Mouse (Mus musculus) cerebellum, adult 2 months (tissue): ENCODE results near the gene Zbtb8os. TPM values are rescaled to one million over a fixed set of nuclear protein-coding genes. Genes with fewer than 3 reads are reported as not detected.
A peak's percentile ranks its signal among the peaks of the same experiment; 100 is the strongest.

ENCODE experiments used
- DNase-seq, 2 experiments: peaks; one replicate each; pipeline ENCODE4 v3.0.0; 2021
- H3K27ac ChIP-seq: fragments of 200-500 bp; 2 replicates; pipeline ENCODE4 v1.5.1; 2012; ENCODE audit warnings: low read length, control low read depth, inconsistent platforms; ENCODE audit not compliant: insufficient read depth
- H3K27me3 ChIP-seq: fragments of 200-500 bp; 2 replicates; pipeline ENCODE4 v1.6.1; 2012; ENCODE audit warnings: inconsistent platforms, mild to moderate bottlenecking, low read length, moderate library complexity; ENCODE audit not compliant: control insufficient read depth, insufficient read depth
- H3K4me1 ChIP-seq: fragments of 200-500 bp; 2 replicates; pipeline ENCODE4 v1.6.1; 2011; ENCODE audit warnings: low read length; ENCODE audit not compliant: control insufficient read depth, insufficient read depth
- H3K4me3 ChIP-seq: fragments of 200-500 bp; replicated peaks from 2 replicates; pipeline ENCODE3; 2011; ENCODE audit warnings: mild to moderate bottlenecking, low read depth, low read length, control low read depth; ENCODE audit not compliant: insufficient read depth
- CTCF ChIP-seq: fragments of 200-500 bp; IDR thresholded peaks from 2 replicates; pipeline ENCODE4 v1.5.1; 2011; ENCODE audit warnings: low read depth, mild to moderate bottlenecking, control low read depth, low read length, moderate library complexity, borderline replicate concordance; ENCODE audit not compliant: insufficient read depth
- POLR2A ChIP-seq: fragments of 200-500 bp; IDR thresholded peaks from 2 replicates; pipeline ENCODE4 v1.6.1; 2011; ENCODE audit warnings: low read length, control low read depth, borderline replicate concordance; ENCODE audit not compliant: insufficient read depth
- WGBS: fragments of 180-500 bp; shearing (Covaris S2); methylation state at CpG from one replicate; pipeline ENCODE4 v1.1.7; 2018; 5-methylcytosine and 5-hydroxymethylcytosine counted together
- polyA plus RNA-seq: library from polyadenylated mRNA; depleted of rRNA; stranded (reverse); fragments of >200 nt; gene quantifications from 2 replicates; pipeline ENCODE4 v1.2.3, GENCODE M21; 2012

Zbtb8os gene
- polyA plus RNA-seq, 1 experiment = 35.3 TPM

DNA sequence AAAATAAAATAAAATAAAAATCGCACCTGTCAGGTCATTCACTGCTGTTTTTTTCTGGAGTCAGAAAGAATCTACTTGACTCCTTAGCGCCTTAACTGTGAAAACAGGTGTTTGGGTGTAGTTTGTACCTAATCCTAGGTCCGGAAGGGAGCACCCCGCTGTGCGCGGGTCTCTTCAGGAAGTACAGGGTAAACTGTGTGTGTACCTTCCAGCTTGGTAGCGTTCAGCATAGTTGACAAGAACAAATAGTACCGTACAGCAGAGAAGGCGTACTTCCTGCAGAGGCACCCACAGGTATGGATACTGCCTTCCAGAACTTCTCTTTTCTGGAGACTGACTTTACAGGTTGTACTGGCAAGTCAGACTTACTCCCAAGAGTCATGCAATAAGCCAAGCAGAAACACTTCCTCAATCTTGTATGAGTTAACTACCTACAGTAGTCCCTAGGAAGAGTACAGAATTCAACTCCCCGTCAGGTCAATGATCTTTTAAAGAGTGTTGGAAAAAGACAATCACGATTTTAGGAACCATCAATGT is 38.8 kb downstream of the Zbtb8os start:
- TF ChIP-seq CTCF (no peak), POLR2A (no peak)
- Histone ChIP-seq H3K4me3 (no peak overlapping the region), H3K4me1 (no peaks in the 10 kb centered on the region; the same call in 1 of the 2 replicates), H3K27me3 (no peaks in the 10 kb centered on the region), H3K27ac (no peak overlapping the region)
- WGBS = 65% methylated on average over 11 of the region's 11 CpGs
- no peak for DNase-seq

DNA sequence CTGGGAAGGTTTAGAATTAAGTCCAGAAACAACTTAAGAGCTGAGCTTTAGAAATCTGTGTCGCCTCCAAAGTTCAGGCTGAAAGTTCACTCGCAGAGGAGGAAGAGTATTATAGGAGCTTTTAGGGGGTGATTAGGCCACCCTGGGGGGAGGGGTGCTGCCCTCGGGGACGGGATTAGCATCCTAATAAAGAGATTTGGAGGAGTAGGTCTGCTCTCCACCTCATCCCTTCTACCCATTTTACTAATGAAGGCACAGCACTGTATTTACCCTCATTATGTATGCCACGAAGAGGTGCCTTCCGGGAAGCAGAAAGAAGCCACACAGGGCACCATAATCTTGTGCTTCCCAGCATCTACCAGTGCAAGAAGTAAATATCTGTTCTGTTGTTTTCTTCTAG is 39.5 kb downstream of the Zbtb8os start:
- Histone ChIP-seq H3K4me1 (no peaks in the 10 kb centered on the region; the same call in 1 of the 2 replicates), H3K27me3 (no peaks in the 10 kb centered on the region), H3K27ac (no peak overlapping the region), H3K4me3 (no peak overlapping the region)
- DNase-seq = no peak
- WGBS = 64% methylated on average over 6 of the region's 6 CpGs
- TF ChIP-seq POLR2A (no peak), CTCF (no peak)

DNA sequence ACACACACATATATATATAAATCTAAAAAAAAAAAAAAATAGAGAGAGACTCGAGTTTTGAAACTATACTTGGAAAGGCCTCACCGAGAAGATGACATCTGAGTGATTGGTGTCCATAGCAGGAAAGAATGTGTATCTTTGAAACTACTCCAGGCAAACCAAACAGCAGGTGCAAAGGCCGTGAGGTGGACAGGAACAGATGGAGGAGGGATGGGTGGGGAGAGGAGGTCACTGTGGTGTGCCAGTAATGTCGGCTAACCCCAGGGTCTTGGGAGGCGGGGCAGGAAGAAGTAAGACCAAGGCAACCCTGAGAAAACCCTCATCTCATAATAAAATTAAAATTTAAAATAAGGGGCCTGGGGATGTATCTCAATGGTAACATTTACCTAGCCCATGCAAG is 40.3 kb downstream of the Zbtb8os start:
- no peaks in the 10 kb centered on the region; the same call in 1 of the 2 replicates for H3K4me1 ChIP-seq
- TF ChIP-seq POLR2A (no peak), CTCF (no peak)
- no peak overlapping the region for H3K4me3 ChIP-seq
- H3K27me3 ChIP-seq = no peaks in the 10 kb centered on the region
- WGBS = 37% methylated on average over 5 of the region's 5 CpGs
- H3K27ac ChIP-seq = no peak overlapping the region
- peak; percentile 15 to 17 for DNase-seq

DNA sequence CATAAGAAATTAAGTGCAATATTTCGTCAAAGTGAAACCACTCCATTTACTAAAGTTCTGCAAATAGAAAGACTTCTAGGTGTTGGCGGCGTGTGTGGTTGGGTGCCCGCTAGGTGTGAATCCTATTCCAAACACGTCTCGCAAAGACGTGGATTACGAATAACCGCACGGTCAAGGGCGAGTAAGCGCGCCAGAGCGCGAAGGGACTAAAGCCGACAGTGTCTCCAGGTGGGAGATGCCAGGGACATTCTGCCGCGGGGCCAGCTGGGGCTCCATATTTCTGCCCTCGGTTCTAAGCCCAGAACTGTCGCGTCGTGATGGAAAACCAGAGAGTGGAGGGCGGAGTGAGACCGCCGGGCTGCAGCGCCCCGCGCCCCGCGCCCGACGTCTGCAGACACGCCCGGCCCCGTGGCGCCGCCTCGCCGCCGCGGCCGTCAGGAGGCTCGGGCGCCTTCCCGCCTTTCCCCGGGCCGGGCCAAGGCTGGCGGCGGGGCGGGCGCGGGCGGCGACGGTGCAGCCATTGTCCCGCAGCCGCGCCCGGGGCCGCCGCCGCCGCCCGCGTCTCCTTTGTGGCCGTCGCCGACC is 41.6 kb downstream of the Zbtb8os start:
- WGBS = under 1% methylated on average over 62 of the region's 68 CpGs
- no peaks in the 10 kb centered on the region for H3K27me3 ChIP-seq
- TF ChIP-seq CTCF (no peak), POLR2A (no peak)
- H3K27ac ChIP-seq = peak overlapping the region; percentile 16
- H3K4me3 ChIP-seq = peak overlapping the region; percentile 94
- peak; percentile 60 to 70 for DNase-seq
- no peaks in the 10 kb centered on the region; the same call in 1 of the 2 replicates for H3K4me1 ChIP-seq

DNA sequence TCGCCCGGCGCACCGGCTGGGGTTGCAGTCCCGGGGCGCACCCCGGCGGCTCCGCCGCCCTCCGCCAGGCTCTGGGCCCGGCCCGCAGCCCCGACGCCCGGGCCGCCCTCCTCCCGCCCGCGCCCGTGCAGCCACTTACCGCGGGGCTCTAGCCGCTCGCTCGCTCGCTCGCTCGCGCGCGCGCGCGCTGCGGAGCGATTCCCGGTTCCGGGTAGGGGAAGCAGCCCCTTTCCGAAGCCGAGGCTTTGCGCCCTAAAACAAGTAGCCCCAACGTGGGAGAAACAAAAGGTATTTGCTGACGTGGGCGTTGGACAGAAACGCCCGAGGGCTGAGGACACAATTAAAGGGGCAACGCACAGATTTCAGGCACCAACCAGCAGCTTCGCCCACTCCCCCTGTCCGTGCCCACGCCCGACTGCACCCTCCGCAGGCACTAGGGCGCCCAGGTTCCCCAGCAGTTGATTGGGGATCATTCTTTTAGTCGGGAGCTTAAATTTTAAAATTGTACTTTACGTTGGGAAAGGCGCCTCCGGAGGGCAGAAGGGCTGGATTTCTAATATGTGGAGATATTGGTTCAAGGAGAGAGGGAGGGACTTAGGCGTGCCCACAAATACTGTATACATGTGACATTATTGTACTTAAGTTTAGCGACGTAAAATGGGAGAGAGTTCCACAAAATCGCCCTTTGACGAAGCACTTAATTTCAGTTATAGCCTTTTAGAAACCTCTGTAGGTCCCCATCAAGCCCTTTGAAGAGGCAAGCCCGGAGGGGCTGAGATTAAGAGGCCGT is 42.3 kb downstream of the Zbtb8os start, which contains the start of gene Zbtb8a:
Zbtb8a (minus strand) TSS at position 516 of the 790 bp plus-strand sequence.
- 3% methylated on average over 59 of the region's 65 CpGs for WGBS
- DNase-seq = peak; percentile 61 to 64
- H3K4me3 ChIP-seq = peak within 1 kb of the TSS; percentile 94
- peak within 1 kb of the TSS; percentile 16 for H3K27ac ChIP-seq
- H3K4me1 ChIP-seq = no peaks in the 10 kb centered on the region; the same call in 1 of the 2 replicates
- no peaks in the 10 kb centered on the region for H3K27me3 ChIP-seq
- TF ChIP-seq POLR2A (no peak), CTCF (0 out of 2 replicates have a peak, but pooled peaks have one; percentile 13)

DNA sequence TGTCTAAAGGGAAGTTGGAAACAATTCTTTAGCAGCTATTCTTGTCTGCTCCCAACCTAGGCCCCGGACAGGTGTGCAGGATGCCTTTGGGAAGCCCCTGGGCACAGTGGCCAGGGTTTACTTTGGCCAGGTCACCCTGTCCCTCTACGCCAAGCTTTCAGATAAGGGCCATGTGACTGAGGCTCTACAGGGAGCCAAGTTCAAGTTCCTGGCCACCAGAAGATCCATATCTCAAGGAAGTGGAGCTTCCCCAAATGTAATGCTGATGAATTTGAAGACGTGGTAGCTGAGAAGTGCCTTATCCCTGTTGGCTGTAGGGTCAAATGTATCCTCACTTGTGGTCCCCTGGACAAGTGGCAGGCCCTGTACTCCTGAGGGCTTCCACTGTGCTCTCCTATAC is 44.3 kb downstream of the Zbtb8os start:
- no peak overlapping the region for H3K27ac ChIP-seq
- no peaks in the 10 kb centered on the region; the same call in 1 of the 2 replicates for H3K4me1 ChIP-seq
- H3K27me3 ChIP-seq = no peaks in the 10 kb centered on the region
- H3K4me3 ChIP-seq = no peak overlapping the region
- no peak for DNase-seq
- TF ChIP-seq POLR2A (no peak), CTCF (no peak)
- WGBS = 81% methylated on average over 3 of the region's 3 CpGs

DNA sequence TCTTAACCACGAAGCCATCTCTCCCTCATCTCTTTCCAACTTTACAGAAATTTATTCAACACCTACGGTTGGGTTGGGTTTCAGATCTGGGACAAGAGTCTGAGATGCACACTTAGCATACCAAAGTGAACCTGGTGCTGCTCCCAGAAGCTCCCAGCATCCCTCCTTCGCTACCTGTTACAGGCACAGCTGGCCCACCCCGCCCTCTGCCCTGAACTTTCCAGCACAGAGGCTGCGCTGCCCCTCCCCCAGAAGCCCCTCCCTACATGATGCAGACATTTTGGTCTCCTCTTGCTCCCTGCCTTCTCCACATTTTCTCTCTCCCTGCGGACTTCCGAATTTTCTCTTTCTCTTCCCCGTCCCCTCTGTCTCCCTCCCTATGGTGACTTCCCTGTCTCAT is 45.7 kb downstream of the Zbtb8os start:
- 80% methylated on average over 8 of the region's 8 CpGs for WGBS
- TF ChIP-seq CTCF = no peak
- no peak for TF ChIP-seq POLR2A
- no peak for DNase-seq
- no peak overlapping the region for H3K4me3 ChIP-seq
- no peaks in the 10 kb centered on the region for H3K27me3 ChIP-seq
- no peaks in the 10 kb centered on the region for H3K4me1 ChIP-seq
- H3K27ac ChIP-seq = no peak overlapping the region
